Mouse (Mus musculus) MEL (cell line): ENCODE data around the gene Nme6.

Source experiments
- BHLHE40 ChIP-seq: IDR thresholded peaks from 2 replicates; pipeline ENCODE4 v1.6.1; 2012; ENCODE audit warnings: low read depth, mild to moderate bottlenecking, inconsistent platforms, low read length, improper control_type of control experiment, borderline replicate concordance
- CTCF ChIP-seq, 3 experiments: IDR thresholded peaks in 2 of 3; conservative IDR thresholded peaks in 1 of 3; 2 replicates each; pipeline ENCODE4 v1.5.1; 2011 to 2012; ENCODE audit warnings: low read length in 3 of 3, low read depth in 2 of 3, mild to moderate bottlenecking in 2 of 3, improper control_type of control experiment in 1 of 3, inconsistent platforms in 1 of 3, mixed read lengths in 1 of 3, moderate library complexity in 1 of 3; ENCODE audit not compliant: control insufficient read depth in 1 of 3, insufficient read depth in 1 of 3, poor library complexity in 1 of 3, severe bottlenecking in 1 of 3

DNA sequence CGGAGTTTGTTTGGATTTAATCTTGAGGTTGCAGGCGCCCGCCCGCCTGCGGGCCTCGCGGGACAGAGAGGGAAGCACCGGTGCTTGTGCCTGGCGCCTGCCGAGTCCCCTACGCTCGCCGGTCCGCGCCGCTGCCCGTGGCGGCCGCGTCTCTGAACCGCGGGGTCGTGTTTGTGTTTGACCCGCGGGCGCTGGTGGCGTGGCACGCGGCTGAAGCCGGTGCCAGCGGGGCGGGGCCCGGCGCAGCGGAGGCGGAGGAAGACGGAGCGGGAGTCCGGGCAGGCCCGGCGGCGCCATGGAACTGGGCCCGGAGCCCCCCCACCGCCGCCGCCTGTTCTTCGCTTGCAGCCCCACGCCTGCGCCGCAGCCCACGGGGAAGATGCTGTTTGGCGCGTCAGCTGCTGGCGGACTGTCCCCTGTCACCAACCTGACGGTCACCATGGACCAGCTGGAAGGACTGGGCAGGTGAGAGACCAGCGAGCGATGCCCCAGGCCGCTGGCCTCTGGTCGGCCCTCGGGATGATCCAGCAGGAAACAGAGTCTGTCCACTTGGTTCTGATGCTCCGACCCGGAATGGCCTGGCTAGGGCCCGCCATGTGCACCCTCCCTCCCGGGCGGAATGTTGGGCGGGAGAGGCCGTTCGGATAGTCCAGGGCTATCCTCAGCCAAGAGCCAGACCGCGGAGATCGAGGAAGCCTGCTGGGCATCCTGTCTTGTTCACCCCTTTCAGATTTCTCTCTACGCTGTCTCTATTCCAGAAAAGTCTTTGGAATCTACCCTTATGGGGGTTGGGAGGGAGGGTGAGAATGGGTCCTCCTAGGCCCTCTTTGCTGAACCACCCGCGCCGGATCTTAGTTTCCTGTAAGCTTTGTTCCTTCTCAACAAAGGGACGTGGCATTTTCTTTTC lies 43.4 kb downstream of the Nme6 start:
- no peak for TF ChIP-seq CTCF (IDR thresholded peaks at IDR 0.05 in 2 of 3, conservative IDR thresholded peaks at IDR 0.05 in 1 of 3; ENCODE audit: control insufficient read depth in 1 of 3, insufficient read depth in 1 of 3, low read depth in 2 of 3, low read length in 3 of 3, poor library complexity in 1 of 3, severe bottlenecking in 1 of 3)
- TF ChIP-seq BHLHE40: no peak
